Mouse (Mus musculus) hindbrain, embryonic 11.5 days (tissue): ENCODE measurements around the gene Mymk. TPM values are rescaled to one million over a fixed set of nuclear protein-coding genes. Genes with fewer than 3 reads are reported as not detected.
A peak's percentile ranks its signal among the peaks of the same experiment; 100 is the strongest.

Source experiments
- ATAC-seq: fragments of 200-750 bp; cut with Nextera tagmentation; 2 replicates; pipeline ENCODE4 v1.8.0; 2017; ENCODE audit warnings: mild to moderate bottlenecking, moderate TSS enrichment, moderate library complexity; ENCODE audit not compliant: low FRiP score
- DNase-seq: peaks from one replicate; pipeline ENCODE4 v3.0.0-alpha.2; 2015; ENCODE audit warnings: low spot score
- H3K27ac ChIP-seq: fragments of 300-500 bp; sonication (generic); 2 replicates; pipeline ENCODE4 v1.5.1; 2014; ENCODE audit warnings: mild to moderate bottlenecking, low read depth, low read length
- H3K27me3 ChIP-seq: fragments of 300-500 bp; sonication (generic); 2 replicates; pipeline ENCODE4 v1.6.1; 2014; ENCODE audit warnings: mild to moderate bottlenecking, low read length, moderate library complexity, mixed read lengths; ENCODE audit not compliant: control insufficient read depth, insufficient read depth
- H3K36me3 ChIP-seq: fragments of 300-500 bp; sonication (generic); 2 replicates; pipeline ENCODE4 v1.6.1; 2014; ENCODE audit warnings: mild to moderate bottlenecking, low read length, moderate library complexity, mixed read lengths; ENCODE audit not compliant: control insufficient read depth, insufficient read depth
- H3K4me1 ChIP-seq: fragments of 300-500 bp; sonication (generic); replicated peaks from 2 replicates; pipeline ENCODE4 v1.6.1; 2014; ENCODE audit warnings: low read length, mixed read lengths; ENCODE audit not compliant: control insufficient read depth, insufficient read depth
- H3K4me2 ChIP-seq: fragments of 300-500 bp; sonication (generic); replicated peaks from 2 replicates; pipeline ENCODE4 v1.6.1; 2014; ENCODE audit warnings: mild to moderate bottlenecking, low read depth, low read length
- H3K4me3 ChIP-seq: fragments of 300-500 bp; sonication (generic); 2 replicates; pipeline ENCODE4 v1.5.1; 2014; ENCODE audit warnings: low read depth, low read length
- H3K9ac ChIP-seq: fragments of 300-500 bp; sonication (generic); 2 replicates; pipeline ENCODE4 v1.6.1; 2014; ENCODE audit warnings: low read depth, low read length
- H3K9me3 ChIP-seq: fragments of 300-500 bp; sonication (generic); 2 replicates; pipeline ENCODE4 v1.6.1; 2016; ENCODE audit warnings: low read length; ENCODE audit not compliant: control insufficient read depth
- WGBS: fragments of 180-500 bp; shearing (Covaris S2); extraction: QIAGEN DNeasy Blood & Tissue Kit; methylation state at CpG from one replicate; pipeline ENCODE4 v1.1.7; 2014; 5-methylcytosine and 5-hydroxymethylcytosine counted together
- polyA plus RNA-seq: library from polyadenylated mRNA; unstranded; fragments of >200 nt; fragmentation: Nextera tagmentation; extraction: Ambion mirVana; gene quantifications from 2 replicates; pipeline ENCODE4 v1.2.1, GENCODE M21; 2014

Mymk gene
- polyA plus RNA-seq, 1 experiment from 2014 or later, result 1.9 TPM

DNA sequence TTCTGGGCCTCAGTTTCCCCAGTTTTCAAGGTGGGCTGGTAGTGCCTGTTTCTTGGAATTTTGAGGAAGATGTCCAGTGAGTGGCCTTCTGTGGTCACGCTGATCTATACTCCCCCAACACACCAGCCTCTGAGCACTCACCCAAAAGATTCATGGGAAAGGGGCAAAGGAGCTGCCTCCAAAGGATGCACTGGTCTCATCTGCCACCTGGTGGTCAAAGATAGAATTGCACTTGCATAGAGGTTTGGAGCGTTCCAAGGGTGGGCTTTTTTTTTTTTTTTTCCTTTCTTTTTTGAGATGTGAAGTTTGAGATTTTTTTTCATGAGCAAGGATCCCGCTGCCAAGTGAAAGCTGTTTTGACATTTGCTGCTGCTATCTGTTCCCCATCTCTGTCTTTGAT is 33.4 kb downstream of the Mymk start:
- H3K36me3 ChIP-seq, result no peaks in the 10 kb centered on the region

GRCm38 (mm10) chr2:27037008-27037407 is 35.0 kb downstream of the Mymk start:
- DNase-seq (no peak), ATAC-seq (no peak)
- no peaks in the 10 kb centered on the region for H3K9me3 ChIP-seq
- WGBS, result 62% methylated on average over 4 of the region's 4 CpGs
- H3K27me3 ChIP-seq, result no peaks in the 10 kb centered on the region
- H3K4me2 ChIP-seq, result no peak overlapping the region
- H3K36me3 ChIP-seq, result no peaks in the 10 kb centered on the region
- H3K4me1 ChIP-seq, result no peaks in the 10 kb centered on the region
- no peak overlapping the region for H3K27ac ChIP-seq
- no peak overlapping the region for H3K4me3 ChIP-seq
- no peak overlapping the region for H3K9ac ChIP-seq

More for the DNA sequence above, 33.4 kb downstream of the Mymk start:
- WGBS, result 4% methylated on average over 3 of the region's 3 CpGs
- Histone ChIP-seq H3K4me3 (no peak overlapping the region), H3K27ac (no peak overlapping the region), H3K4me1 (no peaks in the 10 kb centered on the region), H3K27me3 (no peaks in the 10 kb centered on the region), H3K9me3 (no peaks in the 10 kb centered on the region), H3K4me2 (no peak overlapping the region), H3K9ac (no peak overlapping the region)
- DNase-seq, result peak; percentile 89
- no peak for ATAC-seq

GRCm38 (mm10) chr2:27036003-27036402 is 36.0 kb downstream of the Mymk start:
- no peak overlapping the region for H3K4me2 ChIP-seq
- no peak overlapping the region for H3K27ac ChIP-seq
- no peaks in the 10 kb centered on the region for H3K9me3 ChIP-seq
- no peak for ATAC-seq
- no peak for DNase-seq
- H3K27me3 ChIP-seq, result no peaks in the 10 kb centered on the region
- no peaks in the 10 kb centered on the region for H3K4me1 ChIP-seq
- H3K36me3 ChIP-seq, result no peaks in the 10 kb centered on the region
- no peak overlapping the region for H3K4me3 ChIP-seq
- no peak overlapping the region for H3K9ac ChIP-seq
- 88% methylated on average over 3 of the region's 3 CpGs for WGBS

GRCm38 (mm10) chr2:27032361-27032760 is 39.6 kb downstream of the Mymk start:
- Histone ChIP-seq H3K4me2 (no peak overlapping the region), H3K9me3 (no peaks in the 10 kb centered on the region), H3K27ac (no peak overlapping the region), H3K36me3 (no peaks in the 10 kb centered on the region), H3K4me3 (no peak overlapping the region), H3K9ac (no peak overlapping the region), H3K4me1 (no peaks in the 10 kb centered on the region), H3K27me3 (no peaks in the 10 kb centered on the region)
- WGBS, result 79% methylated on average over 2 of the region's 2 CpGs
- DNase-seq (no peak), ATAC-seq (no peak)

GRCm38 (mm10) chr2:27028437-27029015 is 43.5 kb downstream of the Mymk start:
- Histone ChIP-seq H3K36me3 (no peaks in the 10 kb centered on the region), H3K9ac (no peak overlapping the region), H3K4me3 (no peak overlapping the region; the same call in 1 of the 2 replicates), H3K4me2 (peak overlapping the region; percentile 60; the same call in 1 of the 2 replicates), H3K4me1 (no peaks in the 10 kb centered on the region), H3K9me3 (no peaks in the 10 kb centered on the region), H3K27ac (no peak overlapping the region), H3K27me3 (no peaks in the 10 kb centered on the region)
- ATAC-seq (no peak), DNase-seq (no peak)
- WGBS, result 70% methylated on average over 4 of the region's 4 CpGs

GRCm38 (mm10) chr2:27027618-27028436 is 44.2 kb downstream of the Mymk start, which contains the start of gene Slc2a6:
Gene Slc2a6, minus strand, starts transcription at chr2:27027998.
- peak; percentile 97 for ATAC-seq

DNA sequence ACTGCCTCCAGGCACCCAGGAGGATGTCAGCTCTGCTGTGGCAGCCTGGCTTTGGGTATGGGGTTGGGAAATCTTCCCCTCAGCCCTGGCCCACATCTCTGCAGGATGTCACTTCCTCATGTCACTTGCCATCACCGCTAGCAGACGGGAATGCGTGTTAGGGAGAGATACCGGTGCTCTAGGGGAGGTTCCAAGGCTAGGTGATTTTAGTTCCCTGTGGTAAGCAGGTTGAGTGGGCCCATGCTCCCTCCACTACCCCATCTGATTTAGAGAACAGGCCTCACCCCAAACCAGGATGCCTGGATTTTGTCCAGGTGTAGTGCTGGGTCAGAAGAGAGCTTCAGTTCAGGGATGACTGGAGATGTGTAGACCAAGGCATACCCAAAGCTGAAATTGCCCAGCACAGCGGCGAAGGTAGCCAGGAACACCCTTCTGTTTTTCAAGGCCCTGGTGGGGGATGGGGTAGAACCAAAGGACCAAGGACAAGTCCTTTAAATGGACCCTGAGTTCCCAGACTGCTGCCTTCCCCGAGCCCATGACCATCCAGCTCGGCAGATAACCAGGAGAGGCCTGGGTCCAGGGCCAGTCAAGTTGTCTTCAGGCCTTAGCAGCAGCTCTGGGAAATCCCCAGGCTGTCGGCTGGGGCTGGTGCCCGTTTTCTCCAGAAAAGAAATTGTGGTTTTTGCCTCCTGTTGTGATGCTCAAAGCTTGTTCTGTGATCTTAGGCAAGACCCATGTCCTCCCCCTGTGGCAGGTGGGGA is 44.9 kb downstream of the Mymk start:
- H3K9me3 ChIP-seq, result no peaks in the 10 kb centered on the region
- H3K27ac ChIP-seq, result no peak overlapping the region
- peak overlapping the region; percentile 27 for H3K4me3 ChIP-seq
- H3K27me3 ChIP-seq, result no peaks in the 10 kb centered on the region
- no peak for ATAC-seq
- 70% methylated on average over 10 of the region's 10 CpGs for WGBS
- peak overlapping the region; percentile 60 for H3K4me2 ChIP-seq
- H3K9ac ChIP-seq, result peak overlapping the region; percentile 47
- no peaks in the 10 kb centered on the region for H3K36me3 ChIP-seq
- no peak for DNase-seq
- no peaks in the 10 kb centered on the region for H3K4me1 ChIP-seq

More at GRCm38 (mm10) chr2:27027618-27028436, 44.2 kb downstream of the Mymk start, which contains the start of gene Slc2a6:
- 3% methylated on average over 38 of the region's 38 CpGs for WGBS
- peak within 1 kb of the TSS; percentile 27 for H3K4me3 ChIP-seq
- peak within 1 kb of the TSS; percentile 60 for H3K4me2 ChIP-seq
- no peaks in the 10 kb centered on the region for H3K27me3 ChIP-seq
- H3K4me1 ChIP-seq, result no peaks in the 10 kb centered on the region
- peak; percentile 86 for DNase-seq
- H3K9me3 ChIP-seq, result no peaks in the 10 kb centered on the region
- no peaks in the 10 kb centered on the region for H3K36me3 ChIP-seq
- no peak within 1 kb of the TSS for H3K27ac ChIP-seq
- peak within 1 kb of the TSS; percentile 47 for H3K9ac ChIP-seq

GRCm38 (mm10) chr2:27026332-27026731 is 45.6 kb downstream of the Mymk start:
- H3K9me3 ChIP-seq, result no peaks in the 10 kb centered on the region
- 91% methylated on average over 3 of the region's 3 CpGs for WGBS

More at GRCm38 (mm10) chr2:27026332-27026731, 45.6 kb downstream of the Mymk start:
- Histone ChIP-seq H3K4me2 (no peak overlapping the region), H3K27me3 (no peaks in the 10 kb centered on the region), H3K4me1 (no peaks in the 10 kb centered on the region), H3K9ac (no peak overlapping the region), H3K4me3 (no peak overlapping the region), H3K27ac (no peak overlapping the region), H3K36me3 (no peaks in the 10 kb centered on the region)
- DNase-seq (no peak), ATAC-seq (no peak)
